Mouse (Mus musculus): ENCODE results near the gene Gm8165. TPM values are rescaled to one million over a fixed set of nuclear protein-coding genes. Genes with fewer than 3 reads are reported as not detected.
"Not testable (repeated sequence)": the region's sequence is repeated elsewhere in the genome, so short reads cannot be mapped to it uniquely, and the experiment has no call there.

Gm8165 gene
- polyA plus RNA-seq (2012; rRNA removed): not detected in 2 replicates

DNA sequence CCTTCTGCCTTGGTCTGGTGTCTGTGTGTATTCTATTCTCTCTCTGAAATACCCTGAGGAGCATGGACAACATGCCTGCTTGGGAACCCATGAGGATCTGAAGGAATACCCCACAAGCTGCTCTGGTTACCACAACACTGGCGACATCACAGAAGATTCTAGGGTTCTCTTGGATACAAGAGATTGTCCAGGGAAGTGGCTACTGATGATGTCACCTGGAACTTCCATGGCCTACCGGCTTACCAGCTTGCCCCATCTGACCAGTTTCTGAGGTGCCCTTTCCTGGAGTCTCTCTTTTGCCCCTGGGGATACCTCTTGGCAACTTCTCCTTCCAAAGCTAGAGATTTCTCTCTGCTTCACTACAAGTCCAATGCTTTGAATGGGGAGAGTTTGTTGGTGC is at the start of gene Gm8165:
TSS of gene Gm8165 (minus strand) at position 101 of the 400 bp plus-strand sequence.
- 93% methylated on average over 1 of the region's 2 CpGs for WGBS
- DNase-seq (ENCODE audit: low read depth, low spot score): not testable (repeated sequence)

DNA sequence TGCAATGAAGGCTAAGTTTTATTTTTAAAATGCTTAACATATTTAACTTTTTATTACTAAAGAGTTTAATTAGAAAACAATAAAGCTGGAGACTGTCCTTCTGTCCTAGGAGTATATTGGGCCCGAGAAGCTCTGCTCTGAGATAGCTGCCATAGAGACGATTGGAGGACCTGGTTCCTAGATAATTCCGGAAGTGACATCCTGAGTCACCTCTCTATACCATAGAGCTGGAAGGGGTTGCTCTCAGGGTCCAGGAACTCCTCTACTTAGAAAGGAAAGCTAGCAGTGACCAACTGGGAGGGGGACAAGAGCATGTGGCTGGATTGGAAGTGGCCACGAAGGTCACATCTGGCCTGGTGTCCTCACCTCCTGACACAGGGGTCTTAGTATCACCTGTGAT is 20.6 kb upstream of the Gm8165 start, which contains the start of gene Gm7324:
TSS of gene Gm7324 (plus strand) at position 208 of the 400 bp plus-strand sequence.
- WGBS: 86% methylated on average over 4 of the region's 4 CpGs
- not testable (repeated sequence) for DNase-seq (ENCODE audit: low read depth, low spot score)

Other genes with a start within 250 kb of the Gm8165 start
- gene Gm5799, start 133.6 kb downstream of the Gm8165 start, polyA plus RNA-seq (2012; rRNA removed): not detected in 2 replicates
- not detected in 2 replicates for gene Gm17654, start 98.1 kb downstream of the Gm8165 start, polyA plus RNA-seq (2012; rRNA removed)
- not detected in 2 replicates for gene Gm10375, start 69.2 kb downstream of the Gm8165 start, polyA plus RNA-seq (2012; rRNA removed)
- 0.21 TPM in 1 of 2 replicates, not detected in the other for gene Gm7324, start 20.6 kb upstream of the Gm8165 start, polyA plus RNA-seq (2012; rRNA removed)
- gene Gm16506, start 50.3 kb upstream of the Gm8165 start, polyA plus RNA-seq (2012; rRNA removed): not detected in 2 replicates
- not detected in 2 replicates for gene Gm6526, start 70.7 kb upstream of the Gm8165 start, polyA plus RNA-seq (2012; rRNA removed)
- not detected in 2 replicates for gene Gm8180, start 107.5 kb upstream of the Gm8165 start, polyA plus RNA-seq (2012; rRNA removed)
- gene Ear1, start 198.3 kb upstream of the Gm8165 start, polyA plus RNA-seq (2012; rRNA removed): not detected in 2 replicates
- gene Ear10, start 246.4 kb upstream of the Gm8165 start, polyA plus RNA-seq (2012; rRNA removed): not detected in 2 replicates
- 0.26 and 0.36 TPM in 2 replicates for gene Gm8113, start 248.2 kb upstream of the Gm8165 start, polyA plus RNA-seq (2012; rRNA removed)